Mouse (Mus musculus) C2C12 (cell line): ENCODE measurements at regions not wholly inside any gene's neighbourhood (a gene's known extent, or its start where the extent isn't known, plus 50 kb on each side); places are given as distances from the start of the nearest gene placed in this dataset.

Experiments used
- CEBPB ChIP-seq: IDR thresholded peaks from one replicate; pipeline ENCODE4 v1.6.1; 2011; ENCODE audit warnings: low read depth, mild to moderate bottlenecking, control low read depth, moderate library complexity
- CTCF ChIP-seq: IDR thresholded peaks from one replicate; pipeline ENCODE4 v1.5.1; 2011; ENCODE audit not compliant: control insufficient read depth, insufficient read depth, insufficient read length
- MAX ChIP-seq: IDR thresholded peaks from one replicate; pipeline ENCODE4 v1.6.1; 2011; ENCODE audit warnings: mild to moderate bottlenecking, control low read depth
- MYOG ChIP-seq: IDR thresholded peaks from one replicate; pipeline ENCODE4 v1.6.1; 2011; ENCODE audit not compliant: control insufficient read depth, insufficient read length; ENCODE audit errors: extremely low read depth

GRCm38 (mm10) chr12:15611847-15612580 lies 204.7 kb downstream of the Trib2 start:
- TF ChIP-seq CTCF, result no peak
- TF ChIP-seq CEBPB, result no peak
- no peak for TF ChIP-seq MYOG
- TF ChIP-seq MAX, result no peak
